Mouse (Mus musculus) CH12.LX (cell line): ENCODE results near the gene Ubtd2. TPM values are rescaled to one million over a fixed set of nuclear protein-coding genes. Genes with fewer than 3 reads are reported as not detected.
A peak's percentile ranks its signal among the peaks of the same experiment; 100 is the strongest.
"Not testable (repeated sequence)": the region's sequence is repeated elsewhere in the genome, so short reads cannot be mapped to it uniquely, and the experiment has no call there.

Experiments
- DNase-seq: peaks from one replicate; pipeline ENCODE4 v3.0.0-alpha.2; 2013; ENCODE audit errors: extremely low read depth
- H3K27ac ChIP-seq: 2 replicates; pipeline ENCODE4 v1.5.1; 2012; ENCODE audit warnings: low read depth, mild to moderate bottlenecking, control low read depth, moderate library complexity; ENCODE audit not compliant: insufficient read depth
- H3K27me3 ChIP-seq: replicated peaks from 2 replicates; pipeline ENCODE3; 2012; ENCODE audit warnings: inconsistent platforms
- H3K36me3 ChIP-seq, 2 experiments: replicated peaks in 1 of 2; 2 replicates each; pipeline versions ENCODE3 to v1.6.1; 2012; ENCODE audit warnings: inconsistent platforms in 1 of 2, low read length in 1 of 2, mild to moderate bottlenecking in 1 of 2, mixed read lengths in 1 of 2, moderate library complexity in 1 of 2; ENCODE audit not compliant: control insufficient read depth in 1 of 2, insufficient read depth in 1 of 2
- H3K4me1 ChIP-seq, 2 experiments: 2 replicates each; pipeline ENCODE4 v1.6.1; 2012; ENCODE audit warnings: inconsistent platforms in 1 of 2, moderate library complexity in 1 of 2; ENCODE audit not compliant: insufficient read depth in 2 of 2, control insufficient read depth in 1 of 2
- H3K4me2 ChIP-seq: 2 replicates; pipeline ENCODE4 v1.6.1; 2012; ENCODE audit warnings: low read depth, mild to moderate bottlenecking, control low read depth; ENCODE audit not compliant: poor library complexity, insufficient read depth, severe bottlenecking
- H3K4me3 ChIP-seq, 3 experiments: fragments of 150-350 bp in 1 of 3; sonication (generic) in 1 of 3; replicated peaks in 1 of 3; 2 replicates each; pipeline versions ENCODE3 to v1.5.1; 2011 to 2012; ENCODE audit warnings: low read depth in 2 of 3, low read length in 2 of 3, mild to moderate bottlenecking in 2 of 3, moderate library complexity in 2 of 3, control low read depth in 1 of 3, improper control_type of control experiment in 1 of 3, inconsistent platforms in 1 of 3, mixed read lengths in 1 of 3; ENCODE audit not compliant: poor library complexity in 1 of 3
- H3K79me2 ChIP-seq: replicated peaks from 2 replicates; pipeline ENCODE4 v1.6.1; 2012; ENCODE audit warnings: mild to moderate bottlenecking, moderate library complexity; ENCODE audit not compliant: control insufficient read depth, poor library complexity, insufficient read depth, severe bottlenecking; ENCODE audit errors: extremely low read depth
- H3K9ac ChIP-seq: 2 replicates; pipeline ENCODE4 v1.6.1; 2012; ENCODE audit warnings: low read depth, mild to moderate bottlenecking, control low read depth, moderate library complexity; ENCODE audit not compliant: insufficient read depth
- H3K9me3 ChIP-seq: replicated peaks from 2 replicates; pipeline ENCODE3; 2012; ENCODE audit warnings: low read length, inconsistent platforms, mixed read lengths
- BHLHE40 ChIP-seq: IDR thresholded peaks from 2 replicates; pipeline ENCODE4 v1.6.1; 2011; ENCODE audit warnings: mild to moderate bottlenecking, low read depth, low read length, improper control_type of control experiment
- CHD2 ChIP-seq: IDR thresholded peaks from 2 replicates; pipeline ENCODE4 v1.6.1; 2011; ENCODE audit warnings: low read length, improper control_type of control experiment
- CTCF ChIP-seq, 2 experiments: IDR thresholded peaks in 1 of 2; conservative IDR thresholded peaks in 1 of 2; 2 replicates each; pipeline ENCODE4 v1.5.1; 2011 to 2012; ENCODE audit warnings: low read depth in 2 of 2, low read length in 2 of 2, improper control_type of control experiment in 1 of 2, inconsistent platforms in 1 of 2, mild to moderate bottlenecking in 1 of 2, moderate library complexity in 1 of 2
- ELF1 ChIP-seq: IDR thresholded peaks from 2 replicates; pipeline ENCODE4 v1.6.1; 2014; ENCODE audit warnings: low read depth, mild to moderate bottlenecking, inconsistent platforms, low read length, improper control_type of control experiment
- EP300 ChIP-seq: IDR thresholded peaks from 2 replicates; pipeline ENCODE4 v1.6.1; 2011; ENCODE audit warnings: low read length, improper control_type of control experiment
- IRF4 ChIP-seq: IDR thresholded peaks from 2 replicates; pipeline ENCODE4 v1.6.1; 2014; ENCODE audit warnings: low read depth, mild to moderate bottlenecking, inconsistent platforms, low read length, improper control_type of control experiment
- JUND ChIP-seq: conservative IDR thresholded peaks from 2 replicates; pipeline ENCODE4 v1.6.1; 2011; ENCODE audit warnings: low read depth, low read length, improper control_type of control experiment
- MAZ ChIP-seq: IDR thresholded peaks from 2 replicates; pipeline ENCODE4 v1.6.1; 2012; ENCODE audit warnings: low read depth, mild to moderate bottlenecking, inconsistent platforms, low read length, improper control_type of control experiment, moderate library complexity
- MYC ChIP-seq: IDR thresholded peaks from 2 replicates; pipeline ENCODE4 v1.6.1; 2011; ENCODE audit warnings: low read depth, mild to moderate bottlenecking, improper control_type of control experiment, low read length
- NRF1 ChIP-seq: IDR thresholded peaks from 2 replicates; pipeline ENCODE4 v1.6.1; 2014; ENCODE audit warnings: low read depth, mild to moderate bottlenecking, inconsistent platforms, low read length, improper control_type of control experiment, moderate library complexity
- POLR2AphosphoS2 ChIP-seq: IDR thresholded peaks from 2 replicates; pipeline ENCODE4 v1.6.1; 2011; ENCODE audit warnings: low read depth, low read length, improper control_type of control experiment
- USF1 ChIP-seq: IDR thresholded peaks from 2 replicates; pipeline ENCODE4 v1.6.1; 2014; ENCODE audit warnings: low read depth, mild to moderate bottlenecking, inconsistent platforms, low read length, improper control_type of control experiment
- ZKSCAN1 ChIP-seq: IDR thresholded peaks from 2 replicates; pipeline ENCODE4 v1.6.1; 2012; ENCODE audit warnings: low read depth, inconsistent platforms, low read length, improper control_type of control experiment, borderline replicate concordance
- ZNF384 ChIP-seq: IDR thresholded peaks from 2 replicates; pipeline ENCODE4 v1.6.1; 2012; ENCODE audit warnings: low read depth, low read length, improper control_type of control experiment, inconsistent platforms
- dilution Hi-C: fragments of 300-500 bp; cut with MboI; formaldehyde crosslinking; loops from 2 replicates; pipeline ENCODE4 v1.14.3; 2020; ENCODE audit warnings: low sequenced_read_pairs; ENCODE audit not compliant: extremely low pct_unique_long_range_greater_than_20kb, extremely low pct_ligation_motif_present
- in situ Hi-C: fragments of 300-500 bp; cut with MboI; formaldehyde crosslinking; loops from 3 replicates; pipeline ENCODE4 v1.14.3; 2019; ENCODE audit warnings: low sequenced_read_pairs, low pct_ligation_motif_present, low pct_unique_long_range_greater_than_20kb, mixed read lengths
- polyA plus RNA-seq: library from polyadenylated mRNA; unstranded; fragments of >175 nt; gene quantifications from 2 replicates; pipeline ENCODE4 v1.2.1, GENCODE M21; 2012; ENCODE audit warnings: low read depth; ENCODE audit not compliant: insufficient read length
- total RNA-seq, 2 experiments: library from RNA; depleted of rRNA; stranded (reverse); fragments of 300-350 nt in 1 of 2; fragments of >200 nt in 1 of 2; gene quantifications; 2 replicates each; pipeline ENCODE4 v1.2.3; 2012 to 2014

Gene Ubtd2
- total and polyA plus RNA-seq, 3 experiments, result 10.3 to 18.2 (median 17.8) TPM

- H3K4me1 ChIP-seq, result peaks cover 0 to 23% of the 10 kb centered on the region in 2 experiments; a peak in 2 of 4 replicates
- H3K9ac ChIP-seq, H3K4me3 ChIP-seq, H3K9me3 ChIP-seq, H3K27ac ChIP-seq, dilution Hi-C loops, DNase-seq, H3K27me3 ChIP-seq, in situ Hi-C loops, H3K4me2 ChIP-seq, H3K79me2 ChIP-seq: not testable (repeated sequence)
- TF ChIP-seq ZNF384, result peak; percentile 71
- peaks cover 0 to 20% of the 10 kb centered on the region in 2 experiments for H3K36me3 ChIP-seq
Observed at GRCm38 (mm10) chr11:32514853-32515252, 59.7 kb downstream of the Ubtd2 start.

- Histone ChIP-seq H3K4me1 (peaks cover 0 to 21% of the 10 kb centered on the region in 2 experiments; a peak in 2 of 4 replicates), H3K36me3 (peaks cover 0 to 20% of the 10 kb centered on the region in 2 experiments), H3K4me2 (no peak overlapping the region), H3K9ac (no peak overlapping the region), H3K9me3 (no peaks in the 10 kb centered on the region), H3K27ac (no peak overlapping the region), H3K4me3 (no peak overlapping the region), H3K27me3 (no peaks in the 10 kb centered on the region), H3K79me2 (no peaks in the 10 kb centered on the region)
- dilution Hi-C loops (no loop called here), in situ Hi-C loops (no loop called here)
- TF ChIP-seq JUND, result no peak
- no peak for TF ChIP-seq NRF1
- no peak for TF ChIP-seq USF1
- TF ChIP-seq CHD2, result no peak
- no peak for TF ChIP-seq ZKSCAN1
- TF ChIP-seq BHLHE40, result no peak
- no peak for TF ChIP-seq MAZ
- DNase-seq, result no peak
Observed at GRCm38 (mm10) chr11:32516091-32516490, 60.9 kb downstream of the Ubtd2 start.

- no peak overlapping the region for H3K9ac ChIP-seq
- no peaks in the 10 kb centered on the region for H3K79me2 ChIP-seq
- H3K36me3 ChIP-seq, result peaks cover 0 to 20% of the 10 kb centered on the region in 2 experiments
- dilution Hi-C loops, result no loop called here
- H3K27me3 ChIP-seq, result no peaks in the 10 kb centered on the region
- no peak overlapping the region for H3K4me3 ChIP-seq
- peaks cover 0 to 11% of the 10 kb centered on the region in 2 experiments; a peak in 1 of 4 replicates for H3K4me1 ChIP-seq
- DNase-seq, result no peak
- no peak for TF ChIP-seq IRF4
- no peak for TF ChIP-seq USF1
- TF ChIP-seq EP300, result no peak
- no peak for TF ChIP-seq ELF1
- no peak for TF ChIP-seq MYC
- no peak for TF ChIP-seq CTCF (conservative IDR thresholded peaks at IDR 0.05 in 1 of 2, IDR thresholded peaks at IDR 0.05 in 1 of 2; ENCODE audit: low read depth in 2 of 2, low read length in 2 of 2)
- TF ChIP-seq POLR2AphosphoS2, result no peak
- in situ Hi-C loops, result no loop called here
- H3K9me3 ChIP-seq, result no peaks in the 10 kb centered on the region
- no peak overlapping the region for H3K4me2 ChIP-seq
- no peak overlapping the region for H3K27ac ChIP-seq
Observed at GRCm38 (mm10) chr11:32516916-32517712, 61.9 kb downstream of the Ubtd2 start.
